Mouse (Mus musculus) left cerebral cortex, postnatal 4 days (tissue): ENCODE data around the gene Mgst2. TPM values are rescaled to one million over a fixed set of nuclear protein-coding genes. Genes with fewer than 3 reads are reported as not detected.

Source experiments
- DNase-seq: peaks from one replicate; pipeline ENCODE4 v3.0.0-alpha.2; 2022
- intact Hi-C: fragments of 180-260 bp; cut with DNase I; formaldehyde crosslinking; loops from one replicate; pipeline ENCODE4 v1.15.1; 2025
- total RNA-seq, 2 experiments: library from RNA; stranded (reverse); gene quantifications; 2 replicates each; pipeline ENCODE4 v1.2.3; 2021

Gene Mgst2
- total RNA-seq, 2 experiments from 2014 or later, result 1.1 to 1.5 TPM

GRCm38 (mm10) chr3:51697931-51698330 is 37.8 kb downstream of the Mgst2 start:
- intact Hi-C loops, result no loop called here
- DNase-seq, result no peak

GRCm38 (mm10) chr3:51700123-51700522 is 40.0 kb downstream of the Mgst2 start:
- DNase-seq, result no peak
- intact Hi-C loops, result loop anchor here (5.0 to 10.0 kb wide), 3 partner anchors 155 to 402 kb away; no protein-coding TSS in a partner anchor

GRCm38 (mm10) chr3:51700731-51701280 is 40.6 kb downstream of the Mgst2 start:
- intact Hi-C loops, result loop anchor here (5.0 to 10.0 kb wide), 3 partner anchors 154 to 401 kb away; no protein-coding TSS in a partner anchor
- no peak for DNase-seq

GRCm38 (mm10) chr3:51701281-51701751 is 41.2 kb downstream of the Mgst2 start:
- peak; percentile 98 for DNase-seq
- intact Hi-C loops, result loop anchor here (5.0 to 10.0 kb wide), 3 partner anchors 153 to 401 kb away; no protein-coding TSS in a partner anchor

- peak; percentile 65 for DNase-seq
- intact Hi-C loops, result loop anchor here (5.0 to 10.0 kb wide), 3 partner anchors 153 to 400 kb away; no protein-coding TSS in a partner anchor
Observed at GRCm38 (mm10) chr3:51701950-51702349, 41.8 kb downstream of the Mgst2 start.

GRCm38 (mm10) chr3:51702701-51703286 is 42.6 kb downstream of the Mgst2 start:
- DNase-seq, result no peak
- intact Hi-C loops, result loop anchor here (5.0 to 10.0 kb wide), 3 partner anchors 152 to 400 kb away; no protein-coding TSS in a partner anchor

- intact Hi-C loops, result loop anchor here (5.0 to 10.0 kb wide), 3 partner anchors 151 to 399 kb away; no protein-coding TSS in a partner anchor
- no peak for DNase-seq
Observed at GRCm38 (mm10) chr3:51703478-51703877, 43.3 kb downstream of the Mgst2 start.

GRCm38 (mm10) chr3:51705220-51705619 is 45.1 kb downstream of the Mgst2 start:
- DNase-seq, result no peak
- intact Hi-C loops, result loop anchor here (10.0 kb wide), 1 partner anchor 150 kb away; no protein-coding TSS in a partner anchor

- intact Hi-C loops, result loop anchor here (10.0 kb wide), 1 partner anchor 146 kb away; no protein-coding TSS in a partner anchor
- no peak for DNase-seq
Observed at GRCm38 (mm10) chr3:51708375-51708745, 48.2 kb downstream of the Mgst2 start.

GRCm38 (mm10) chr3:51708746-51709411 is 48.7 kb downstream of the Mgst2 start:
- DNase-seq, result peak; percentile 81
- intact Hi-C loops, result loop anchor here (10.0 kb wide), 1 partner anchor 146 kb away; no protein-coding TSS in a partner anchor

- intact Hi-C loops, result no loop called here
- DNase-seq, result no peak
Observed at GRCm38 (mm10) chr3:51712382-51712781, 52.2 kb downstream of the Mgst2 start.

- intact Hi-C loops, result no loop called here
- DNase-seq, result no peak
Observed at GRCm38 (mm10) chr3:51713233-51713632, 53.1 kb downstream of the Mgst2 start.

GRCm38 (mm10) chr3:51714469-51714868 is 54.3 kb downstream of the Mgst2 start:
- no peak for DNase-seq
- intact Hi-C loops, result no loop called here

- no peak for DNase-seq
- intact Hi-C loops, result no loop called here
Observed at GRCm38 (mm10) chr3:51717455-51717854, 57.3 kb downstream of the Mgst2 start.

- DNase-seq, result no peak
- intact Hi-C loops, result no loop called here
Observed at GRCm38 (mm10) chr3:51717909-51718308, 57.7 kb downstream of the Mgst2 start.

GRCm38 (mm10) chr3:51719373-51719772 is 59.2 kb downstream of the Mgst2 start:
- intact Hi-C loops, result no loop called here
- DNase-seq, result no peak

- intact Hi-C loops, result no loop called here
- no peak for DNase-seq
Observed at GRCm38 (mm10) chr3:51719982-51720381, 59.8 kb downstream of the Mgst2 start.

GRCm38 (mm10) chr3:51726257-51726656 is 66.1 kb downstream of the Mgst2 start:
- intact Hi-C loops, result no loop called here

GRCm38 (mm10) chr3:51727487-51727886 is 67.3 kb downstream of the Mgst2 start:
- intact Hi-C loops, result no loop called here
- DNase-seq, result no peak

More at GRCm38 (mm10) chr3:51726257-51726656, 66.1 kb downstream of the Mgst2 start:
- no peak for DNase-seq

- intact Hi-C loops, result no loop called here
Observed at GRCm38 (mm10) chr3:51727968-51728367, 67.8 kb downstream of the Mgst2 start.

GRCm38 (mm10) chr3:51728456-51728855 is 68.3 kb downstream of the Mgst2 start:
- DNase-seq, result no peak
- intact Hi-C loops, result no loop called here

More at GRCm38 (mm10) chr3:51727968-51728367, 67.8 kb downstream of the Mgst2 start:
- no peak for DNase-seq
